Mouse (Mus musculus): ENCODE results near the gene Telo2. TPM values are rescaled to one million over a fixed set of nuclear protein-coding genes. Genes with fewer than 3 reads are reported as not detected.
A peak's percentile ranks its signal among the peaks of the same experiment; 100 is the strongest.

Telo2 gene
- total RNA-seq, 2 experiments from 2014 or later, result 38.9 to 77.5 TPM

- ATAC-seq (replicated peaks; ENCODE audit: low FRiP score, low TSS enrichment, poor library complexity, severe bottlenecking), result no peak
These were observed 50.6 kb downstream of the Telo2 start for GRCm38 (mm10) chr17:25065189-25065588.

DNA sequence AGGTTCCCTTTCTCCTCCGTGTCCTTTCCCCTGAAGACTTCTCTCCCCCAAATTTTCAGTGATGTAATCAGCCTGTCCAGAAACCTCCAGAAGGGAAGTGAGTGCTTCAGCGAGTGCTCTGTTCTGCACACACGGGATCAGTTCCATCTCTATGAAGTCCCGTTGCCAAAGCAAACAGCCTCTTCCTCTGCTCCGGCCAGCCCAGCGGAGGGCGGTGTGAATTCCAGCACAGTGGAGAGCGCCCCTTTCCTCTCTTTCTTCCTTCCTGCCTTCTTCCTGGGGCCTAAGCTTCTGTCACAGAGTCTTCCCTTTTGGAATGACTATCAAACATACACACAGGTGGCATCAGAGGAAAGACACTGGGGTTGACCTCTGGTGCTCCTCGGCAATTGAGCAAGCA, 51.4 kb downstream of the Telo2 start:
- ATAC-seq (replicated peaks; ENCODE audit: low FRiP score, low TSS enrichment, poor library complexity, severe bottlenecking), result no peak

DNA sequence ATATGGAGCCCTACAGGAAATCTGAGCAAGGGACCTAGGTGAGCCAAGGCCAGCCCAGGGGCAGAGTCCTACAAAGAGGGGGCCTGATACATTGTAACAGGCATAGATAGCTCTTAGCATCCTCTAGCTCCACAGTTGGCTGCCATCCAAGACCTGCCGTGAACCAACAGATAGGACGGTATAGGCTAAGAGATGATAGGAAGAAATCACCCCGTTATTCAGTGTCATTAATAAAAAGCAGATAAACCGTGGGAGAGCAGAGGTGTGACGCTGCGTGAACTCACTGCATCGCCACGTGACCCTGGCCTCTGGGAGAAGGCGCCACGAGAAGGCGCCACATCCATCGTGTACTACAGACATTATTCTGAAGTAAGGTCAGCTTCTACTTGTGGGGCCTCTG, 51.9 kb downstream of the Telo2 start:
- peak; percentile 92 for ATAC-seq (replicated peaks; ENCODE audit: low FRiP score, low TSS enrichment, poor library complexity, severe bottlenecking)

- ATAC-seq (replicated peaks; ENCODE audit: low FRiP score, low TSS enrichment, poor library complexity, severe bottlenecking), result no peak
These were observed 52.5 kb downstream of the Telo2 start for GRCm38 (mm10) chr17:25063261-25063660.

- ATAC-seq (replicated peaks; ENCODE audit: low FRiP score, low TSS enrichment, poor library complexity, severe bottlenecking), result no peak
These were observed 58.7 kb downstream of the Telo2 start for GRCm38 (mm10) chr17:25057041-25057440.

DNA sequence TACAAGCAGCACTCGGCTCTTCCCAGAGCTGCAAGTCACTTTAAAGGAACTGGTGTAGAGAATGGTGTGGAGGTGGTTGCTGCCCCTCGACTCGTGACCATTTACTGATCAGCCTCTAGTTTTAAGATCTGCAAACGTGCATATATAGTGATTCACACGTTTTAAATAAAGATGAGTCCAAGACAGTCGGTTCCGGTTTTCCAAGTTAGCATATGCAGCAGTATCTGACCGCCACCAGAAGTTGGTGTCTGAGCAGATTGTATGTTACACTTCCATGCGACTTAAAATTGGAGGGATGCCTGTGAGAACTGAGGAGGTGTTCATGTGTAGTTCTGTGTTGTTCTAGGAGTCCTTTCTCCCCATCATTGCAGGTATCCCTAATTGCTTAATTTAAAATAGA, 62.5 kb downstream of the Telo2 start:
- ATAC-seq (replicated peaks; ENCODE audit: low FRiP score, low TSS enrichment, poor library complexity, severe bottlenecking), result no peak

Other genes with a start within 250 kb of the Telo2 start
- not detected in 2 replicates for gene Igfals, start 250.0 kb downstream of the Telo2 start, total RNA-seq (2014; fragmentation: Nextera tagmentation)
- gene Igfals, start 250.0 kb downstream of the Telo2 start, total RNA-seq (2017), result not detected in 2 replicates
- 107 and 121 TPM in 2 replicates for gene Nubp2, start 229.6 kb downstream of the Telo2 start, total RNA-seq (2014; fragmentation: Nextera tagmentation)
- gene Nubp2, start 229.6 kb downstream of the Telo2 start, total RNA-seq (2017), result 35.5 and 97.0 TPM in 2 replicates
- gene Spsb3, start 229.3 kb downstream of the Telo2 start, total RNA-seq (2014; fragmentation: Nextera tagmentation), result 24.6 and 29.3 TPM in 2 replicates
- gene Spsb3, start 229.3 kb downstream of the Telo2 start, total RNA-seq (2017), result 11.8 and 12.2 TPM in 2 replicates
- gene Eme2, start 220.9 kb downstream of the Telo2 start, total RNA-seq (2014; fragmentation: Nextera tagmentation), result 9.1 and 11.8 TPM in 2 replicates
- 13.7 and 15.2 TPM in 2 replicates for gene Eme2, start 220.9 kb downstream of the Telo2 start, total RNA-seq (2017)
- gene Mrps34, start 220.9 kb downstream of the Telo2 start, total RNA-seq (2014; fragmentation: Nextera tagmentation), result 63.9 and 78.3 TPM in 2 replicates
- gene Mrps34, start 220.9 kb downstream of the Telo2 start, total RNA-seq (2017), result 31.3 and 37.6 TPM in 2 replicates
- 54.4 and 85.5 TPM in 2 replicates for gene Nme3, start 219.5 kb downstream of the Telo2 start, total RNA-seq (2014; fragmentation: Nextera tagmentation)
- gene Nme3, start 219.5 kb downstream of the Telo2 start, total RNA-seq (2017), result 40.5 and 46.3 TPM in 2 replicates
- 104 and 107 TPM in 2 replicates for gene Mapk8ip3, start 179.0 kb downstream of the Telo2 start, total RNA-seq (2014; fragmentation: Nextera tagmentation)
- 27.0 and 35.3 TPM in 2 replicates for gene Mapk8ip3, start 179.0 kb downstream of the Telo2 start, total RNA-seq (2017)
- gene Jpt2, start 155.3 kb downstream of the Telo2 start, total RNA-seq (2014; fragmentation: Nextera tagmentation), result 74.2 and 79.1 TPM in 2 replicates
- gene Jpt2, start 155.3 kb downstream of the Telo2 start, total RNA-seq (2017), result 77.8 and 78.2 TPM in 2 replicates
- gene Cramp1l, start 100.2 kb downstream of the Telo2 start, total RNA-seq (2014; fragmentation: Nextera tagmentation), result 31.2 and 38.1 TPM in 2 replicates
- 10.1 and 10.9 TPM in 2 replicates for gene Cramp1l, start 100.2 kb downstream of the Telo2 start, total RNA-seq (2017)
- gene Ift140, start 99.9 kb downstream of the Telo2 start, total RNA-seq (2014; fragmentation: Nextera tagmentation), result 32.0 and 32.1 TPM in 2 replicates
- 27.6 and 33.9 TPM in 2 replicates for gene Ift140, start 99.9 kb downstream of the Telo2 start, total RNA-seq (2017)
- gene Tmem204, start 32.4 kb downstream of the Telo2 start, total RNA-seq (2014; fragmentation: Nextera tagmentation), result not detected in 2 replicates
- not detected in 2 replicates for gene Tmem204, start 32.4 kb downstream of the Telo2 start, total RNA-seq (2017)
- not detected in 2 replicates for gene Ptx4, start 4.8 kb upstream of the Telo2 start, total RNA-seq (2014; fragmentation: Nextera tagmentation)
- gene Ptx4, start 4.8 kb upstream of the Telo2 start, total RNA-seq (2017), result 2.4 TPM in 1 of 2 replicates, not detected in the other
- gene Clcn7, start 17.4 kb upstream of the Telo2 start, total RNA-seq (2014; fragmentation: Nextera tagmentation), result 17.6 and 18.7 TPM in 2 replicates
- gene Clcn7, start 17.4 kb upstream of the Telo2 start, total RNA-seq (2017), result 5.9 and 10.9 TPM in 2 replicates
- 0.33 TPM in 1 of 2 replicates, not detected in the other for gene Ccdc154, start 46.5 kb upstream of the Telo2 start, total RNA-seq (2014; fragmentation: Nextera tagmentation)
- gene Ccdc154, start 46.5 kb upstream of the Telo2 start, total RNA-seq (2017), result not detected in 2 replicates
- not detected in 2 replicates for gene Gm38655, start 59.5 kb upstream of the Telo2 start, total RNA-seq (2014; fragmentation: Nextera tagmentation)
- not detected in 2 replicates for gene Gm38655, start 59.5 kb upstream of the Telo2 start, total RNA-seq (2017)
- 25.4 and 34.8 TPM in 2 replicates for gene BC003965, start 68.6 kb upstream of the Telo2 start, total RNA-seq (2014; fragmentation: Nextera tagmentation)
- gene BC003965, start 68.6 kb upstream of the Telo2 start, total RNA-seq (2017), result 16.3 and 18.3 TPM in 2 replicates
- gene Unkl, start 72.4 kb upstream of the Telo2 start, total RNA-seq (2014; fragmentation: Nextera tagmentation), result 11.5 and 20.5 TPM in 2 replicates
- 9.8 and 14.2 TPM in 2 replicates for gene Unkl, start 72.4 kb upstream of the Telo2 start, total RNA-seq (2017)
- gene Gnptg, start 124.2 kb upstream of the Telo2 start, total RNA-seq (2014; fragmentation: Nextera tagmentation), result 13.9 and 14.2 TPM in 2 replicates
- 10.9 and 12.9 TPM in 2 replicates for gene Gnptg, start 124.2 kb upstream of the Telo2 start, total RNA-seq (2017)
- gene Tsr3, start 124.2 kb upstream of the Telo2 start, total RNA-seq (2014; fragmentation: Nextera tagmentation), result 20.1 and 29.2 TPM in 2 replicates
- gene Tsr3, start 124.2 kb upstream of the Telo2 start, total RNA-seq (2017), result 33.3 and 33.7 TPM in 2 replicates
- gene Baiap3, start 140.4 kb upstream of the Telo2 start, total RNA-seq (2014; fragmentation: Nextera tagmentation), result 1.4 TPM in 1 of 2 replicates, not detected in the other
- 2.7 TPM in 1 of 2 replicates, not detected in the other for gene Baiap3, start 140.4 kb upstream of the Telo2 start, total RNA-seq (2017)
- 430 and 467 TPM in 2 replicates for gene Ube2i, start 158.7 kb upstream of the Telo2 start, total RNA-seq (2014; fragmentation: Nextera tagmentation)
- 338 and 373 TPM in 2 replicates for gene Ube2i, start 158.7 kb upstream of the Telo2 start, total RNA-seq (2017)
- gene Prss34, start 182.4 kb upstream of the Telo2 start, total RNA-seq (2014; fragmentation: Nextera tagmentation), result not detected in 2 replicates
- 0.72 TPM in 1 of 2 replicates, not detected in the other for gene Prss34, start 182.4 kb upstream of the Telo2 start, total RNA-seq (2017)
- not detected in 2 replicates for gene Prss28, start 192.7 kb upstream of the Telo2 start, total RNA-seq (2014; fragmentation: Nextera tagmentation)
- not detected in 2 replicates for gene Prss28, start 192.7 kb upstream of the Telo2 start, total RNA-seq (2017)
- not detected in 2 replicates for gene Prss29, start 202.7 kb upstream of the Telo2 start, total RNA-seq (2014; fragmentation: Nextera tagmentation)
- gene Prss29, start 202.7 kb upstream of the Telo2 start, total RNA-seq (2017), result not detected in 2 replicates
- not detected in 2 replicates for gene Tpsab1, start 229.6 kb upstream of the Telo2 start, total RNA-seq (2014; fragmentation: Nextera tagmentation)
- not detected in 2 replicates for gene Tpsab1, start 229.6 kb upstream of the Telo2 start, total RNA-seq (2017)

Measured in megakaryocyte-erythroid progenitor cell, adult 5-6 weeks (primary cell).